Mouse (Mus musculus) spleen, adult 2 months (tissue): ENCODE measurements around the gene Prkcb.

Experiments
- CTCF ChIP-seq: fragments of 200-500 bp; IDR thresholded peaks from 2 replicates; pipeline ENCODE4 v1.5.1; 2011; ENCODE audit warnings: mild to moderate bottlenecking, inconsistent platforms; ENCODE audit not compliant: insufficient read depth, insufficient read length, insufficient replicate concordance; ENCODE audit errors: extremely low read depth
- POLR2A ChIP-seq: fragments of 200-500 bp; IDR thresholded peaks from 2 replicates; pipeline ENCODE4 v1.6.1; 2011; ENCODE audit warnings: low read depth, low read length, inconsistent platforms

- TF ChIP-seq CTCF: no peak
- no peak for TF ChIP-seq POLR2A
These were observed 61.4 kb downstream of the Prkcb start for GRCm38 (mm10) chr7:122349961-122350360.
